Mouse (Mus musculus): ENCODE measurements around the gene Pax4. TPM values are rescaled to one million over a fixed set of nuclear protein-coding genes. Genes with fewer than 3 reads are reported as not detected.

Gene Pax4
- total and polyA plus RNA-seq, 2 experiments from 2014 or later: 0.37 TPM; not detected in 1

- Histone ChIP-seq H3K4me1 (ENCODE audit: insufficient read depth, low read length) (no peaks in the 10 kb centered on the region), H3K36me3 (ENCODE audit: insufficient read depth, low read length) (no peaks in the 10 kb centered on the region), H3K4me2 (ENCODE audit: low read depth, low read length, poor library complexity, severe bottlenecking) (no peak overlapping the region), H3K9ac (replicated peaks; ENCODE audit: low read length, poor library complexity, severe bottlenecking) (no peak overlapping the region), H3K27me3 (ENCODE audit: insufficient read depth, low read length) (no peaks in the 10 kb centered on the region), H3K27ac (ENCODE audit: low read depth, low read length) (no peak overlapping the region), H3K9me3 (ENCODE audit: low read length) (no peaks in the 10 kb centered on the region), H3K4me3 (ENCODE audit: low read depth, low read length) (no peak overlapping the region)
- 10% methylated on average over 5 of the region's 5 CpGs for WGBS
- ATAC-seq (ENCODE audit: low FRiP score) (no peak), DNase-seq (ENCODE audit: low spot score) (peak; percentile 38)
- TF ChIP-seq CTCF (IDR thresholded peaks at IDR 0.05): peak; percentile 59
These were observed 11.4 kb upstream of the Pax4 start for GRCm38 (mm10) chr6:28460534-28460933.

- Histone ChIP-seq H3K36me3 (ENCODE audit: insufficient read depth, low read length) (no peaks in the 10 kb centered on the region), H3K9me3 (ENCODE audit: low read length) (no peaks in the 10 kb centered on the region), H3K4me1 (ENCODE audit: insufficient read depth, low read length) (no peaks in the 10 kb centered on the region), H3K27ac (ENCODE audit: low read depth, low read length) (no peak overlapping the region), H3K4me2 (ENCODE audit: low read depth, low read length, poor library complexity, severe bottlenecking) (no peak overlapping the region), H3K27me3 (ENCODE audit: insufficient read depth, low read length) (no peaks in the 10 kb centered on the region), H3K4me3 (ENCODE audit: low read depth, low read length) (no peak overlapping the region), H3K9ac (replicated peaks; ENCODE audit: low read length, poor library complexity, severe bottlenecking) (no peak overlapping the region)
- TF ChIP-seq CTCF (IDR thresholded peaks at IDR 0.05): no peak
- no peak for DNase-seq (ENCODE audit: low spot score)
- ATAC-seq (ENCODE audit: low FRiP score): no peak
These were observed 10.1 kb upstream of the Pax4 start for GRCm38 (mm10) chr6:28459221-28459668.

- Histone ChIP-seq H3K9ac (replicated peaks; ENCODE audit: low read length, poor library complexity, severe bottlenecking) (no peak overlapping the region), H3K4me3 (ENCODE audit: low read depth, low read length) (no peak overlapping the region), H3K4me1 (ENCODE audit: insufficient read depth, low read length) (no peaks in the 10 kb centered on the region), H3K4me2 (ENCODE audit: low read depth, low read length, poor library complexity, severe bottlenecking) (no peak overlapping the region), H3K36me3 (ENCODE audit: insufficient read depth, low read length) (no peaks in the 10 kb centered on the region), H3K27me3 (ENCODE audit: insufficient read depth, low read length) (peaks cover 29% of the 10 kb centered on the region), H3K27ac (ENCODE audit: low read depth, low read length) (no peak overlapping the region), H3K9me3 (ENCODE audit: low read length) (no peaks in the 10 kb centered on the region)
- no peak for TF ChIP-seq CTCF (IDR thresholded peaks at IDR 0.05)
- DNase-seq (ENCODE audit: low spot score): no peak
- 3% methylated on average over 12 of the region's 12 CpGs for WGBS
- ATAC-seq (ENCODE audit: low FRiP score): no peak
These were observed 1.8 kb upstream of the Pax4 start for GRCm38 (mm10) chr6:28450977-28451376.

GRCm38 (mm10) chr6:28450481-28450880 is 1.3 kb upstream of the Pax4 start:
- no peak overlapping the region for H3K4me2 ChIP-seq (ENCODE audit: low read depth, low read length, poor library complexity, severe bottlenecking)
- H3K9me3 ChIP-seq (ENCODE audit: low read length): no peaks in the 10 kb centered on the region
- H3K36me3 ChIP-seq (ENCODE audit: insufficient read depth, low read length): no peaks in the 10 kb centered on the region
- no peak for DNase-seq (ENCODE audit: low spot score)
- no peak overlapping the region for H3K9ac ChIP-seq (replicated peaks; ENCODE audit: low read length, poor library complexity, severe bottlenecking)
- H3K27me3 ChIP-seq (ENCODE audit: insufficient read depth, low read length): peaks cover 29% of the 10 kb centered on the region
- no peaks in the 10 kb centered on the region for H3K4me1 ChIP-seq (ENCODE audit: insufficient read depth, low read length)
- no peak for ATAC-seq (ENCODE audit: low FRiP score)
- no peak for TF ChIP-seq CTCF (IDR thresholded peaks at IDR 0.05)
- no peak overlapping the region for H3K27ac ChIP-seq (ENCODE audit: low read depth, low read length)
- WGBS: 23% methylated on average over 5 of the region's 5 CpGs
- H3K4me3 ChIP-seq (ENCODE audit: low read depth, low read length): no peak overlapping the region

GRCm38 (mm10) chr6:28447937-28448336 is 1.2 kb downstream of the Pax4 start:
- Histone ChIP-seq H3K9me3 (ENCODE audit: low read length) (no peaks in the 10 kb centered on the region), H3K9ac (replicated peaks; ENCODE audit: low read length, poor library complexity, severe bottlenecking) (no peak overlapping the region), H3K4me3 (ENCODE audit: low read depth, low read length) (no peak overlapping the region), H3K36me3 (ENCODE audit: insufficient read depth, low read length) (no peaks in the 10 kb centered on the region), H3K27me3 (ENCODE audit: insufficient read depth, low read length) (peaks cover 25% of the 10 kb centered on the region), H3K27ac (ENCODE audit: low read depth, low read length) (no peak overlapping the region), H3K4me2 (ENCODE audit: low read depth, low read length, poor library complexity, severe bottlenecking) (no peak overlapping the region), H3K4me1 (ENCODE audit: insufficient read depth, low read length) (no peaks in the 10 kb centered on the region)
- 67% methylated on average over 7 of the region's 7 CpGs for WGBS
- TF ChIP-seq CTCF (IDR thresholded peaks at IDR 0.05): no peak
- ATAC-seq (ENCODE audit: low FRiP score) (no peak), DNase-seq (ENCODE audit: low spot score) (peak; percentile 13)

- Histone ChIP-seq H3K27ac (ENCODE audit: low read depth, low read length) (no peak overlapping the region), H3K9me3 (ENCODE audit: low read length) (no peaks in the 10 kb centered on the region), H3K27me3 (ENCODE audit: insufficient read depth, low read length) (no peaks in the 10 kb centered on the region), H3K36me3 (ENCODE audit: insufficient read depth, low read length) (peaks cover 3% of the 10 kb centered on the region; the same call in 1 of the 2 replicates), H3K4me2 (ENCODE audit: low read depth, low read length, poor library complexity, severe bottlenecking) (no peak overlapping the region), H3K4me3 (ENCODE audit: low read depth, low read length) (no peak overlapping the region), H3K4me1 (ENCODE audit: insufficient read depth, low read length) (no peaks in the 10 kb centered on the region), H3K9ac (replicated peaks; ENCODE audit: low read length, poor library complexity, severe bottlenecking) (no peak overlapping the region)
- 81% methylated on average over 6 of the region's 6 CpGs for WGBS
- no peak for TF ChIP-seq CTCF (IDR thresholded peaks at IDR 0.05)
- no peak for DNase-seq (ENCODE audit: low spot score)
- ATAC-seq (ENCODE audit: low FRiP score): no peak
These were observed 17.7 kb downstream of the Pax4 start for GRCm38 (mm10) chr6:28431538-28431855.

Measured in midbrain, postnatal 0 days (tissue).